Mouse (Mus musculus): ENCODE measurements around the gene Pdcd2l.

DNA sequence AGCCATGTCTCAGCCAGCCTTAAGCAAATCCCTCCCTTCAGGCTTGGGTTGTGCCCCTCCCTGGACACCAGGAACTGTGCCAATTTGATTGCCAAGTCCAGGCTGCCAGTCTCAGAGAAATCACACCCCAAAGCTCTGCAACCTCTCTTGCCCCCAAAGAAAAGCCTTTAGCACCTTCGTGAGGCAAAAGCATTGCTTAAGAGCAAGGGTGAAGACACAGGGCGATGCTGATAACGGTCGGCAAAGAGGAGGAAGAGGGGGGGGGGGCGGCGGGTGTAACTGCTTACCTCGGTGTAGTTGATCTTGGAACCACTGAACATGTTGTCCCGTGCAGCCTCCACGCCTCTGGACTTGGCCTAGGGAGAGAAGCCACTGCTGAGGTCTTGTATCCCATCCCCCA, 32.2 kb upstream of the Pdcd2l start:
- TF ChIP-seq POLR2A (IDR thresholded peaks at IDR 0.05; ENCODE audit: borderline replicate concordance, low read depth, low read length) (no peak), CTCF (IDR thresholded peaks at IDR 0.05; ENCODE audit: low read depth, low read length) (no peak)

Data from bone marrow macrophage, adult 2 months (primary cell).